Mouse (Mus musculus): ENCODE results near the gene Gimap1.

DNA sequence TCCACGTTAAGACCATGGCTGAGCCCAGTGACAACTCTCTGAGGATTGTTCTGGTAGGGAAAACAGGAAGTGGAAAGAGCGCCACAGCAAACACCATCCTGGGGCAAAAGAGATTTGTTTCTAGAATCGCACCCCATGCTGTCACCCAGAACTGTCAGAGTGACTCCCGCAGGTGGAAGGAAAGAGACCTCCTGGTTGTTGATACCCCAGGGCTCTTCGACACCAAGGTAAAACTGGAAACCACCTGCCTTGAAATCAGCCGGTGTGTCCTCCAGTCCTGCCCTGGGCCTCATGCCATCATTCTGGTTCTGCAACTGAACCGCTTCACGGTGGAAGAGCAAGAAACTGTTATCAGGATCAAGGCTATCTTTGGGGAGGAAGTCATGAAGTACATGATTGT is 15.4 kb upstream of the Gimap1 start:
- TF ChIP-seq CTCF (IDR thresholded peaks at IDR 0.05; ENCODE audit: low read depth) (no peak), EP300 (optimal IDR thresholded peaks at IDR 0.05) (no peak)
